Mouse (Mus musculus) liver, postnatal 0 days (tissue): ENCODE measurements around the gene Adra2c. TPM values are rescaled to one million over a fixed set of nuclear protein-coding genes. Genes with fewer than 3 reads are reported as not detected.

Source experiments
- ATAC-seq: fragments of 200-750 bp; cut with Nextera tagmentation; 2 replicates; pipeline ENCODE4 v1.8.0; 2017; ENCODE audit warnings: mild to moderate bottlenecking, moderate library complexity
- DNase-seq: peaks from one replicate; pipeline ENCODE4 v3.0.0-alpha.2; 2016
- H3K27ac ChIP-seq: fragments of 300-500 bp; sonication (generic); 2 replicates; pipeline ENCODE4 v1.5.1; 2014; ENCODE audit warnings: antibody characterized with exemption, moderate library complexity, mild to moderate bottlenecking, low read depth
- H3K27me3 ChIP-seq: fragments of 300-500 bp; sonication (generic); 2 replicates; pipeline ENCODE4 v1.6.1; 2014; ENCODE audit warnings: low read length, control low read depth, mixed read lengths; ENCODE audit not compliant: insufficient read depth
- H3K36me3 ChIP-seq: fragments of 300-500 bp; sonication (generic); replicated peaks from 2 replicates; pipeline ENCODE4 v1.6.1; 2014; ENCODE audit warnings: mild to moderate bottlenecking, control low read depth, low read length, moderate library complexity, mixed read lengths; ENCODE audit not compliant: insufficient read depth
- H3K4me1 ChIP-seq: fragments of 300-500 bp; sonication (generic); 2 replicates; pipeline ENCODE4 v1.6.1; 2014; ENCODE audit warnings: antibody characterized with exemption, mild to moderate bottlenecking, control low read depth; ENCODE audit not compliant: insufficient read depth
- H3K4me2 ChIP-seq: fragments of 300-500 bp; sonication (generic); 2 replicates; pipeline ENCODE4 v1.6.1; 2014; ENCODE audit warnings: low read depth, mild to moderate bottlenecking, low read length, moderate library complexity, mixed read lengths
- H3K4me3 ChIP-seq: fragments of 300-500 bp; sonication (generic); 2 replicates; pipeline ENCODE4 v1.5.1; 2014; ENCODE audit warnings: low read depth, low read length
- H3K9ac ChIP-seq: fragments of 300-500 bp; sonication (generic); replicated peaks from 2 replicates; pipeline ENCODE4 v1.6.1; 2014; ENCODE audit warnings: mild to moderate bottlenecking, moderate library complexity
- H3K9me3 ChIP-seq: fragments of 300-500 bp; sonication (generic); 2 replicates; pipeline ENCODE4 v1.6.1; 2016; ENCODE audit warnings: mild to moderate bottlenecking, control low read depth, low read length, mixed read lengths
- CTCF ChIP-seq: sonication (generic); IDR thresholded peaks from 2 replicates; pipeline ENCODE4 v1.5.1; 2016; ENCODE audit warnings: antibody characterized with exemption, low read depth
- EP300 ChIP-seq: IDR thresholded peaks from 2 replicates; pipeline ENCODE4 v1.6.1; 2016; ENCODE audit warnings: antibody characterized with exemption, low read depth, mild to moderate bottlenecking
- WGBS: fragments of 180-500 bp; shearing (Covaris S2); extraction: QIAGEN DNeasy Blood & Tissue Kit; methylation state at CpG from one replicate; pipeline ENCODE4 v1.1.7; 2014; ENCODE audit not compliant: insufficient replicate concordance; 5-methylcytosine and 5-hydroxymethylcytosine counted together
- polyA plus RNA-seq: library from polyadenylated mRNA; unstranded; fragments of >200 nt; fragmentation: Nextera tagmentation; extraction: Ambion mirVana; gene quantifications from 2 replicates; pipeline ENCODE4 v1.2.1, GENCODE M21; 2015

Gene Adra2c
- polyA plus RNA-seq, result not detected in 2 replicates

DNA sequence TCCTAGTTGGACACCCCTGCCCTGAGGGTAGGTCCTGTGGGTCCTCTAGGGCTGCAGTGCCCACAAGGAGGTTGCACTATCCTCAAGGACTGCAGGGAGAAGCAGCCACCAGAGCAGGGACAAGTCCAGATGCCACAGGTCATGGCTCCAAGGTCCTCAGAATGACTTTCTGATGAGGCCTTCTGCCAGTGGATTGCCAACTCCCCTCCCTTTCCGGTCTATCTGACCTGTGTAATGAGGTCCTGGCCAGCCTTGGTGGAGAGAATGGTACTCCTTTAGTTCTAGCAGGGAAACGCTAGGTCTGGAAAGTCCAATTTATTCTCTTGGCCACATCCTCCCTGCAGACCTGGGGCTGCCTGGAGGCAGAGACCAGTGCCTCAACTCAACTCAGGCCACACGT is at the start of gene Adra2c:
TSS of gene Adra2c (plus strand) at position 301 of the 400 bp plus-strand sequence.
- Histone ChIP-seq H3K9ac (no peak within 1 kb of the TSS), H3K4me1 (no peaks in the 10 kb centered on the region), H3K4me3 (peak within 1 kb of the TSS; percentile 22; the same call in 1 of the 2 replicates), H3K27ac (no peak within 1 kb of the TSS), H3K9me3 (no peaks in the 10 kb centered on the region), H3K27me3 (peaks cover 57% of the 10 kb centered on the region), H3K36me3 (no peaks in the 10 kb centered on the region), H3K4me2 (peak within 1 kb of the TSS; percentile 32; the same call in 1 of the 2 replicates)
- TF ChIP-seq EP300 (no peak), CTCF (no peak)
- DNase-seq (no peak), ATAC-seq (no peak)
- 40% methylated on average over 3 of the region's 3 CpGs for WGBS

DNA sequence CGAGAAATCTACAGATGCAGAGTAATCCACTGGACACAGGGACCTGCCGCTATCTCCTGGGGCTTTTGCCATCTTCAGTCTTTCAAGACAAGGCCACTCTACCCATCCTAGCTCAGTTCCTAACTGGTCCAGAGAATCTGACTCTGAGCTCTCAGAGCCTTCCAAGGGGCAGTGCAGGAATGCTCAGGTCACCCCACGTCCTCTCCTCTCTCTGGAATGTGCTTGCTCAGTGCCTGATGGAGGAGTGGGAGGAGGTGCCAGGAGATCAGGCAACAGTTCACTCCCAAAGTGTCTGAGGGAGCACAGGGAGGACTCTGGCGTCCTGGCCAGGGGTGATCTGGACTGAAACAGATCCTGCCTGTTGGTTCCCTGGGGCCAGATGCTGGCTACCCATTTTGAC is 45.0 kb upstream of the Adra2c start:
- Histone ChIP-seq H3K4me2 (no peak overlapping the region), H3K27ac (no peak overlapping the region), H3K4me1 (no peaks in the 10 kb centered on the region), H3K9me3 (no peaks in the 10 kb centered on the region), H3K27me3 (no peaks in the 10 kb centered on the region), H3K4me3 (no peak overlapping the region), H3K36me3 (no peaks in the 10 kb centered on the region), H3K9ac (no peak overlapping the region)
- no peak for DNase-seq
- 53% methylated on average over 4 of the region's 4 CpGs for WGBS
- TF ChIP-seq CTCF (no peak), EP300 (no peak)
- no peak for ATAC-seq

DNA sequence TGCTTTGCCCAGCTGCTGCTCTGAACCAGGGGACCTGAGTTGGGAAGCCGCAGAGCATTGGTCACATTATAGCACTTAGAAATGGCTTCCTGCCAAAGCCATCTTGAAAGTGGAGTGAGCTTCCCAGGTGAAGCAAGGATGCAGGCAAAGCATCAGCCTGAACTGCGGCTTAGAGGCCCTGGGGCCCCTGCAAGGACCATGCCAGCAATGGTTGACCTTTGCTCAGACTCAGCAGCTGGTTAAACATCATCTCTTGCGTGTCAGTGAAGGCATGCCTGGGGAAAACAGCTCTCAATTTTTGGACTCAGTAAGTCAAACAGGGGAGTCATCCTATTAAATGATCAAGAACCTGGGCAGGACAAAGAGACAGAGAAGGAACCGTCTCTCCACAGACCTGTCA is 40.4 kb upstream of the Adra2c start:
- H3K4me1 ChIP-seq, result no peaks in the 10 kb centered on the region
- TF ChIP-seq EP300 (no peak), CTCF (no peak)
- DNase-seq, result no peak
- no peak overlapping the region for H3K4me3 ChIP-seq
- H3K4me2 ChIP-seq, result no peak overlapping the region
- H3K27me3 ChIP-seq, result no peaks in the 10 kb centered on the region
- peaks cover 5% of the 10 kb centered on the region; the same call in 1 of the 2 replicates for H3K9me3 ChIP-seq
- no peaks in the 10 kb centered on the region for H3K36me3 ChIP-seq
- WGBS, result 65% methylated on average over 4 of the region's 4 CpGs
- H3K9ac ChIP-seq, result no peak overlapping the region
- no peak for ATAC-seq
- no peak overlapping the region for H3K27ac ChIP-seq

DNA sequence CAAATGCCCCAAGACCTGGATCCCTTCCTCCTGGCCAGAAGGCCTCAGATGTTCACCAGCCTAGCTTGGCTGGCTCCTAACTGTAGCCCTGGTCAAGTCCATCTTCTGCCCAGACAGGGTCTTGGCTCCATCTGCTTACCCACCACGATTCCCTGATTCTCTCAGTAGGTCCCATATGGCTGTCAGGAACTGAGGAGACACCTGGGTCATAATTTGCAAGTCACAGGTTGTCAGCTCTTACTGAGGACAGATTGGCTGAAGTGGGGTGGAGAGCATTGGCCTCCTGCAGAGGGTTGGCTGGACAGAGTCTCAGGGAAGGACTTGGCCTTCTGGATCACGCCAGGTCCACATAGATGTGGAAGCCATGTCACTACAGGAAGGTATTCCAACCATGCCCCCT is 39.5 kb upstream of the Adra2c start:
- Histone ChIP-seq H3K36me3 (no peaks in the 10 kb centered on the region), H3K4me2 (no peak overlapping the region), H3K4me1 (no peaks in the 10 kb centered on the region), H3K9ac (no peak overlapping the region), H3K27me3 (no peaks in the 10 kb centered on the region), H3K9me3 (peaks cover 5% of the 10 kb centered on the region; the same call in 1 of the 2 replicates), H3K4me3 (no peak overlapping the region), H3K27ac (no peak overlapping the region)
- no peak for ATAC-seq
- DNase-seq, result no peak
- TF ChIP-seq CTCF (no peak), EP300 (no peak)
- 66% methylated on average over 2 of the region's 2 CpGs for WGBS

DNA sequence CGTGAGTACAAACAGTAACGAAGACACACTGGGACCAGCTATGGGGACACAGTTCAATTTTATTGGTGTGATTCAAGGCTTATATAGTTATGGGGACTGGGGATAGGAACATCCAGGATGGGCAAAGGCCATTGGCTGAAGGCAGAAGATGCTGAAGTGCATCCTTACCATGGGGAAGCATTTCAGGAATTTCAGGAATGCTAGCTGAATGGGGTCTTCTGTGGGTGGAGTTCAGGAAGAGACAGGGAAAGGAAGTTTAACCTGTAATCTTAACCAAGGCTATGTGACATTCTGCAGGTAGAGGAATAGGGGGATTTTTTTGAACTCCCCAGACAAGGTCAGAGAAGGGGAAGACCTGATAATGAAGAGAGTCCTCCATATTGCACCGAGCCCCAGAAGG is 36.6 kb upstream of the Adra2c start:
- no peak for ATAC-seq
- H3K4me1 ChIP-seq, result no peaks in the 10 kb centered on the region
- 55% methylated on average over 3 of the region's 3 CpGs for WGBS
- H3K4me3 ChIP-seq, result no peak overlapping the region
- H3K9ac ChIP-seq, result no peak overlapping the region
- no peaks in the 10 kb centered on the region for H3K27me3 ChIP-seq
- DNase-seq, result no peak
- no peak overlapping the region for H3K27ac ChIP-seq
- H3K9me3 ChIP-seq, result peaks cover 5% of the 10 kb centered on the region; the same call in 1 of the 2 replicates
- H3K36me3 ChIP-seq, result no peaks in the 10 kb centered on the region
- TF ChIP-seq CTCF, result no peak
- no peak for TF ChIP-seq EP300
- H3K4me2 ChIP-seq, result no peak overlapping the region

DNA sequence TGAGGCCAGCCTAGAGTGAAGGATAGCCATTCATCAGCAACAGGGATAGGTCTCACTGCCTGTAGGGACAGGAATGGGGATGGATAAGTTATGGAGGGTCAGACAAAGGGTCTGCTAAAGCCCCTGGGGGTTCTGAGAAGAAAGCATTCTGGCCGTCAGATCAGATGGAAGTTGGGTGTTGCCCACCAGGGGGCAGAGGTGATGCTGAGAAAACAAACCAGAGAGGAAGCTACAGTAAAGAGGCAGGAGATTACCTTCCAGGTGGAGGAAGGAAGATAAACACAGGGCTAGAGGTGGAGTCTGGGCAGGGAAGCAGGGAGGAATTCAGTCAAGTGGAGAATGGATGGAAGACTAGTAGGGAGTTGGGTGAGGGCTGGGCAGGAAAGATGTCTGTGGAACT is 33.9 kb upstream of the Adra2c start:
- no peak for TF ChIP-seq EP300
- peak; percentile 56 for TF ChIP-seq CTCF
- peaks cover 5% of the 10 kb centered on the region; the same call in 1 of the 2 replicates for H3K9me3 ChIP-seq
- DNase-seq (peak; percentile 29), ATAC-seq (no peak)
- H3K4me2 ChIP-seq, result no peak overlapping the region
- H3K27me3 ChIP-seq, result no peaks in the 10 kb centered on the region
- no peak overlapping the region for H3K4me3 ChIP-seq
- H3K4me1 ChIP-seq, result no peaks in the 10 kb centered on the region
- no peak overlapping the region for H3K9ac ChIP-seq
- no peaks in the 10 kb centered on the region for H3K36me3 ChIP-seq
- 0% methylated on average over 1 of the region's 1 CpGs for WGBS
- no peak overlapping the region for H3K27ac ChIP-seq
